Mouse (Mus musculus): ENCODE results near the gene Skint10.

Gene Skint10

DNA sequence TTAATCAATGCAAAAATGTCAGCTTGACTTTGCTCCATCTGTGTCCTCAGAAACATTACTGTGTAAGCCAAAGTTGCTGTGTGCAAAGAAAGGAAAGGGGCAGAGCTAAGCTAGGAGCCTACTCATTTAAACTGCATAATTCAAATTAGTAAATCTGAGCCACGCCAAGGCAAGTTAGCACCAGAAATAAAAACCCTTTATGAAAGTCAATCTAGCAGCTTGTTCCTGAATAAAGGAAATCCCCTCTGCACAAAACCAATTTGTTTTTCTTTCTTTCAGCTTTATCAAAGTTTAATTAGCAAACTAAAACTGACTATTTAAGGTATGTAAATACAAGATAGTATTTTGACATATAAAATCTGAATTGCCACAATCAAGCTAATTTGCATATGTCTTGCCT lies at the start of gene Skint10:
Gene Skint10 (minus strand): TSS at position 101 of the 400 bp plus-strand sequence.
- DNase-seq: no peak

DNA sequence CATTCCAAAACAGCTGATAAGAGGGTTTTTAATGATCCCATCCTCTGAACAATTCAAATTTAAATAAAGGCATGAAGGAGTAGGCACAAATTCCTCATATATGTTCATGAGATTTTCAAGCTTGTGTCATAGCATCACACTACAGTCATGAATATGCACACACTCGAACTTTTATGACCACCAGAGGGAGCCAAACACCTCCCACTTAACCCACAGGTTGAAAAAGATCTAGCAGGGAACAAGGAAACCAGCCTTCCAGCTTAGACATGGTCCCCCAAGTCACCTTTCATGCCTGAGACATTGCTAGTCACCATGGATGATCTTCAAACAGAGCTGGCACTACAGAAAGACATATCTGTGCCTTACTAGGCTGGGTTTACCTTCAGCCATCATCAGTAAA lies 16.0 kb upstream of the Skint10 start:
- DNase-seq: no peak

Measured in kidney, adult 11 months (tissue).